Mouse (Mus musculus) B cell, adult 2 months (primary cell): Measurements from ENCODE around the gene Eya2.
A peak's percentile ranks its signal among the peaks of the same experiment; 100 is the strongest.

Experiments used
- DNase-seq, 2 experiments: peaks; one replicate each; pipeline ENCODE4 v3.0.0; 2022

Eya2 gene

GRCm38 (mm10) chr2:165653001-165653921 lies 58.4 kb downstream of the Eya2 start:
- DNase-seq = peak; percentile 68 to 72

DNA sequence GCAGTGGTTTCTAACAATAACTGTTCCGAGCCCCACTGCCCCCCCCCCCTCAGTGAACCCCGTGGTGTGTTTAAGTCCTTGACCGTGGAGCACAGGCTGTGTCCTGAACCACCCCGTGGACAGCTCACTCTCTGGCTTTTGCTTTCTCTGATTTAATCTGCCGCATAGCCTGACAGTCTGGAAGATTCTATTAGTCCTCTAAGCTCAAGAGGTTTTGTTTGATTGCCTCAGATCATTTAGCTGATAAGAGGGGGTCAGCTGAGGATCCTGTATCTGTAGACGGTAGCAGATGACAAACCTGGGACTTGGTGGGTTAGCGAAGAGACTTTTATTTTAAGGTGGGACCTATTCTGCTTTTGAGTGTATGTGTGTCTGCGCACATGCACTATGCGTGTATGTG lies 59.3 kb downstream of the Eya2 start:
- DNase-seq = peak; percentile 2

DNA sequence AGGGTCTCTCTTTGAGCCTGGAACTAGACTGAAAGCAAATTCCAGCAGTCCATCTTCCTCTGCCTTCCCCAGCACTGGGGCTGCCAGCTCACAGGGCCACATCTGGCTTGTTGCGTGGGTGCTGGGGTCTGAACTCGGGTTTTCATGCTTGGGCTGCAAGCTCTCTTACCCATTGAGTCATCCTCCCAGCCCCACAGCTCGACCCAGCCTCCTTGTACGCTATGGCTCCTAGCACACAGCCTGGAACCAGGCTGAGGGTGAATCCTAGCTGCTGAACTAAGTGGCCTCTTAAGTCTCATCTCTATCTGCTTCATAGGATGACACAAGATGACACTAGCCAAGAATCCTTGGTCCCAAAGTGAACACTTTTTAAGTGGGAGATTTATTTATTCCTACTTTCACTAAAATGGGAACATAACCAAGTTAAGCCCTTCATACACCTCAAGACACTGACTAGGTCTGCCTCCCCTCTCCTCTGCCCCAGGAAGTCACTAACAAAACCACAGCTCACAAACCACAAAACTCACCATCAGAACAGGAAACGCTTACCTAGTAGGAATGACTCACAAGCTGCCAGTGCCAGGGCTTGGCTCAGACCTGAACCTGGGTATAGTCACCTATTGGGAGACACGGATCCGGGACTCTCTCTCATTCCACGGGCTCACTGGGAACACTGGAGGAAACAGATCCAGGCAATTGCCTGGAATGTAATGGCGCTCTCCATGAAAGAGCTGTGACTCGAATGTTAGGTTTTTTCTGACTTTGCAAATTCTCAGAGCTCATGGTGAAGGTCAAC lies 60.1 kb downstream of the Eya2 start:
- peak; percentile 42 to 54 for DNase-seq

GRCm38 (mm10) chr2:165656541-165656940 lies 61.7 kb downstream of the Eya2 start:
- no peak for DNase-seq

DNA sequence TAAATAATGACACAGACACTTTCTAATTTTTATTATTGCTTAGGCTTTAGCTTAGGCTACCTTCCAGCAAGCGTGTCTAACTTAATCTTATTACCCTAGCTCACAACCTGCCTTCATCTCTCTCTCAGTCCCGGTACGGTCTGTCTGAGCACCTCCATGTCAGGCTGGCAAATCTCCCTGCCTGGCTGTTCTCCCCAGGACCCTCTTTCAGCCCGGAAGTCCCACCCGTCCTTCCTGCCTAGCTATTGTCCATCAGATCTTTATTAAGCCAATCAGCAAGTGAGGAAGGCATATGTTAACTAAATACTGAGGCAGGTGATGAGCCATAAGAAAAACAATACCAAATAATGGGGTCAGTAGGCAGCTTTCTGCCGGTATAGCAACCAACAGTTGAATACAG lies 62.1 kb downstream of the Eya2 start:
- no peak for DNase-seq

DNA sequence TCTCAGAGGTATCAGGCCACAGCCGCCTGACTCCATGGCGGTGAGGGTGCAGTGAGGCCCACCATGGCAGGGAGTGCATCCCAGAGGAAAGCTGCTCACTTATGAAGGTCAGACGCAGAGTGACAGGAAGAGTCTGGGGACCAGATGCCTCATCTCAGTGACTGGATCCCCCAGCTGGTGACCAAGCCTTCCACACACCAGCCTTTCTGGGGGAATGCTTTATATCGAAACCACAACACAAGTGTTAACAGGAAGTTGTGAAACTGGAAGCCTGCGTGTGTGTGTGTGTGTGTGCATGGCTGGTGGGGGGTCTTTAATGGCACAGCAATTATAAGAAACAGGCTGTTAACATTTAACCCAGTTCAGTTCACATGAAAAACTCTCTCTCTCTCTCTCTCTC lies 64.7 kb downstream of the Eya2 start:
- no peak for DNase-seq

- DNase-seq = no peak
These were observed 68.4 kb downstream of the Eya2 start for GRCm38 (mm10) chr2:165663266-165663665.

DNA sequence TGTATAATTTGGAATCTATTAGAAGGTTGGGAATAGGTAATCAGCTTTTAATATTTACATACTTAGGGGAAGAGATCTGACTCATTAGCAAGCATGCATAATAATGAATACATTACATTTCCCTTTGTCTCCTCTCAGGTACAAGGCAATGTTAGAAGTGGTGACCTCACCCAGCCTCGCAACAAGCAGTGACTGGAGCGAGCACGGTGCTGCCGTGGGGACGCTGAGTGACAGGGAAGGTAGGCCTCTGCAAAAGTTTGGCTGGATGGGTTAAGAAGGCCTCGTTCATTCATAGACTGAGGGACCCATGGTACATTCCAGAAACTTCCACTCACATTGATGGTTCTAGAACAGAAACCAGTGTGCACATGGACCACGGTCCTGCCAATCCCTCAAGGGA lies 69.8 kb downstream of the Eya2 start:
- DNase-seq = no peak

GRCm38 (mm10) chr2:165665176-165665575 lies 70.3 kb downstream of the Eya2 start:
- no peak for DNase-seq

DNA sequence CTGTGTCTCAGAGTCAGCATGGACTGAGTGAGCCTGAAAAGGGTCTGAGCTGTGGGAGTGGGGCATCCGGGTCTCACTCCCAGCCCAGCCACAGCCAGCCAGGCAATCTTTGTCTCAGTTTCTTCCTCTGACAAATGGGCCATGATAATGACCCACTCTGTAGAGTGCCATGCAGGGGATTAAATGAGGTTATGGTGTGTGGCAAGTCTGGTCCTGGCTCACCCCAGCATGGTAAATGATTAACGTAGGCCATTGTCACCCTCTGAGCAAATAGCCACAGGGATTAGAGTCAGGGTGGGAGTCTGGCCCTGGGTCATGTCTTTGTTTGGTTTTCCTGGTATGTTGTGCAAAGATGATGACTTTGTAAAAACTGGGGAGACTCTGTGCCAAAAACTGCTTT lies 72.3 kb downstream of the Eya2 start:
- DNase-seq = no peak

GRCm38 (mm10) chr2:165682719-165683118 lies 87.9 kb downstream of the Eya2 start:
- no peak for DNase-seq

GRCm38 (mm10) chr2:165687516-165687915 lies 92.7 kb downstream of the Eya2 start:
- no peak for DNase-seq

- DNase-seq = no peak
These were observed 94.1 kb downstream of the Eya2 start for GRCm38 (mm10) chr2:165688896-165689295.

DNA sequence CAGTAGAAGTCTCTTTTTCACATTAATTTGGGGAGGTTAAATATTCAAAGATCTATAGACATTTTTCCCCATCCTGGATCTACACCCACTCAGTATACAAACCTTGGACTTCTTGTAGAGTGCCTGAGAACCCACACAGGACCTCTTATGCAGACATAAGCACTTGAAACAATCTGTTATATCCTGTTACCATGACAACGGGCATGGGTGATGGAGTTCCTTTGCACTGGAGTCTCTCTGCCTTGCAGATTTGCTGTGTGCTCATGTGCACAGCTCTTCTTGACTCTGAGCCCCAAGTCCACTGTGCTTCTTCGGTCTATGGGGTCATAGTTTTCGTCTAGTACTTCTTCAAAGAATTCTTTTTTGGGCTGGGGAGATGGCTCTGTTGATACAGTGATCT lies 96.2 kb downstream of the Eya2 start:
- DNase-seq = no peak

- DNase-seq = peak; percentile 3 to 7
These were observed 98.3 kb downstream of the Eya2 start for GRCm38 (mm10) chr2:165692944-165693660.

GRCm38 (mm10) chr2:165694767-165695166 lies 99.9 kb downstream of the Eya2 start:
- DNase-seq = no peak

DNA sequence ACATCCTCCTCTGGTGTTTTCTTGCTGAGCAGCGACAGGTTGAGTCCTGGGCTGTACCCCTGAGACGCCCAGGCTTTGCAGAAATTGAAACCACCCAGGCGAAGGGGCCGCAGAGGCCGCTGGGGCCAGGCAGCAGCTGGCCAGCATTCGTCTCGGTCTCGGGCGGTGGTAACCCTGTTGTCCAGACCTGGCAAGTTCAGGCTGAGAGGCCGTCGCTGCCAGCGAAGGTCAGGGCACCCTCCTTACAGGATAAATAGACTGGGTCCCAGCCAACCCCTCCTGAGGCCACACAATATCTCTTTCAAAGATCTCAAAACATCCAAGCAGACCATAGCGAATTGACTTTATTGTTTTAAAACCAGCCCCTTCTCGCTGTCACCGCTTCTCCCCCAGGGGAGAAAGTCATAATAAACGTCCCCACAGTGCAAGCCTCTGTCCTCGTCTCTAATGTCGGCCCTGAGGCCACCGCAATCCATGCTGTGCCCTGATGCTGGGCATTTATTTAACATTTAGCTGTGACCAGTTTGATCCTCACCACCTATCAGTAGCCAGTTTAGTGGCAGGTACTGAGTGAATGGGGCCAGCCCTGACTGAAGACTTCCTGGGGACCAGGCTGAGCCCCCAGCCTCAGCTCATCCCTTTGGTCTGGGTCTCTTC lies 105.5 kb downstream of the Eya2 start:
- no peak for DNase-seq

DNA sequence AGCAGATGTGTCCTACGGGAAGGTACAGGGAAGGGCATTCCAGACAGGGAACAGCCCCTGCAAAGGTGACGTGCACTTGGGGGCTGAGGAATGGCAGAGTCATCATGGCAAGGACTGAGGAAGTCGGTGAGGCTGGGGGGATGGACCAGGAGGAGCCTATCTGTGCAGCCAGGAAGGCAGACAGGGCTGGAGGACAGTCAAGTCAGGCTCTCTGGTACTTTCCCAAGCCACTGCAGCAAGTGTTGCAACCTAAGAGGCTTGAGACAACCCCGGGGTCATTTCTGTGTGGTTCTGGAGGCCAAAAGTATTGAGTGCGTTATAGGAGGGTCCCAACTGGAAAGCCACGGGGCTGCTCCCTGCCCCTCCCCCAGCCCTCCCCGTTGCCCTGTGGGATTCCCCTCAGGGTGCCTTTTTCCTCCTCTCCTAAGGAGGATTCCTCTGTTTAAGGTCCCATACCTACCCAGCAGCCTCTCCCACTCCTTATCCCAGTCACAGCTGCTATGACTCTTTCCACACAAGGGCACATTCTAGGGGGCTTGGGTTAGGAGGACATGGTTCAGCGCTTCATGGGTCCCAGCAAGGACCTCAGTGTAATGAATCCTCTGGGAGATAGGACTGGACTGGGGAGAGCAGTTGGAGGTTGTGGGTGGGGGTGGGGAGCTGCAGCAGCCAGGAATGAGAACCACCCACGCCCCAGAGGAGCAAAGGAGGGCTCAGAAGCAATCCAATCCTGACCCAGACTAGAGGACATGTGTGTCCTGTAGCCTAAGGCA lies 108.4 kb downstream of the Eya2 start:
- no peak for DNase-seq

DNA sequence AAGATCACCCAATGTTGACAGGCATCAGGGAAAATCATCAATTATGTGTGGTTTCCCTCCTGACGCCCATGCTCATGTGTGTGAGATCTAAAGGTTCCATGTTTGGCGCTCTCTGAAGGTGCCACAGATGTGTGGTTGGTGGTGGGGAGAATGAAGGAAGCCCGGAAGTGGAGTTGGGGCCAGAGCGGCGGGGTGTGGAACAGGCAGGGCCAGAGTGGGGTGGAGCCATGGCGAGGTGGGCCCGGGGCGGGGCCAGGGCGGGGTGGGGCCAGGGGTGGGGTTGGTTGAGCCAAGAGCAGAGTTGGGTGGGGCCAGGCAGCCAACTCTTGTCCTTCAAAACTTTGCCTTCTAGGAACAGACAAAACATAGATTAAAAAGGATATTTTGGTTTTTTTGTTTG lies 113.4 kb downstream of the Eya2 start:
- DNase-seq = no peak

DNA sequence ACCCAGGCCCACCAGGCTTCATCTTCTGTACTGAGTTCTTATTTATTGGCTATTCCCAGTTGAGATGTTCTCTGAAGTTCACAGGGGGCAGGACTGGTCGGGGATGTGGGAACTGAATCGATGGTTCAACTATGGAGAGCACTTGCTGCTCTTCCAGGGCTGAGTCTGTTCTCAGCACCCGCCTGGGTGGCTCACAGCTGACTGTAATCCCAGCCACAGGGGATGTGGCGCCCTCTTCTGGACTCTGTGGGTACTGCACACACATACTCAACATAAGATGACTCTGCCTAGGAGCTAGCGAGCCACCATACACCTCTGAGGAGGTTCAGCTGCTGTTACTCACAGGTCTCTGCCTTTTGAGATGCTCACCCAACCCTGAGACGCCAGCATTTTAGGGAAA lies 121.9 kb downstream of the Eya2 start:
- DNase-seq = peak; percentile 42 to 44

- no peak for DNase-seq
These were observed 122.6 kb downstream of the Eya2 start for GRCm38 (mm10) chr2:165717182-165718176.
